Mouse (Mus musculus): Measurements from ENCODE around the gene Dlg2. TPM values are rescaled to one million over a fixed set of nuclear protein-coding genes. Genes with fewer than 3 reads are reported as not detected.

The Dlg2 gene
- polyA plus RNA-seq, 1 experiment from 2014 or later, result 5.1 TPM

- Histone ChIP-seq H3K9ac (replicated peaks; ENCODE audit: low read depth, low read length) (no peak overlapping the region), H3K4me3 (ENCODE audit: low read depth, low read length) (no peak overlapping the region), H3K27ac (ENCODE audit: low read length) (no peak overlapping the region), H3K9me3 (ENCODE audit: control insufficient read depth, low read depth, low read length) (no peaks in the 10 kb centered on the region), H3K4me2 (replicated peaks; ENCODE audit: low read depth, low read length) (no peak overlapping the region), H3K36me3 (ENCODE audit: control insufficient read depth, insufficient read depth, low read length) (no peaks in the 10 kb centered on the region), H3K27me3 (ENCODE audit: control insufficient read depth, insufficient read depth, low read length) (no peaks in the 10 kb centered on the region), H3K4me1 (ENCODE audit: control insufficient read depth, insufficient read depth, low read length) (no peaks in the 10 kb centered on the region; the same call in 1 of the 2 replicates)
- WGBS, result 81% methylated on average over 4 of the region's 4 CpGs
- no peak for ATAC-seq (ENCODE audit: insufficient number of reproducible peaks, insufficient read depth, low FRiP score, low read depth)
Observed at GRCm38 (mm10) chr7:92258148-92258547, 1781.7 kb downstream of the Dlg2 start.

GRCm38 (mm10) chr7:92258701-92259100 lies 1782.2 kb downstream of the Dlg2 start:
- Histone ChIP-seq H3K4me2 (replicated peaks; ENCODE audit: low read depth, low read length) (no peak overlapping the region), H3K9ac (replicated peaks; ENCODE audit: low read depth, low read length) (no peak overlapping the region), H3K36me3 (ENCODE audit: control insufficient read depth, insufficient read depth, low read length) (no peaks in the 10 kb centered on the region), H3K9me3 (ENCODE audit: control insufficient read depth, low read depth, low read length) (no peaks in the 10 kb centered on the region), H3K27me3 (ENCODE audit: control insufficient read depth, insufficient read depth, low read length) (no peaks in the 10 kb centered on the region), H3K4me1 (ENCODE audit: control insufficient read depth, insufficient read depth, low read length) (no peaks in the 10 kb centered on the region; the same call in 1 of the 2 replicates), H3K27ac (ENCODE audit: low read length) (no peak overlapping the region), H3K4me3 (ENCODE audit: low read depth, low read length) (no peak overlapping the region)
- WGBS, result 65% methylated on average over 3 of the region's 3 CpGs
- ATAC-seq (ENCODE audit: insufficient number of reproducible peaks, insufficient read depth, low FRiP score, low read depth), result no peak

DNA sequence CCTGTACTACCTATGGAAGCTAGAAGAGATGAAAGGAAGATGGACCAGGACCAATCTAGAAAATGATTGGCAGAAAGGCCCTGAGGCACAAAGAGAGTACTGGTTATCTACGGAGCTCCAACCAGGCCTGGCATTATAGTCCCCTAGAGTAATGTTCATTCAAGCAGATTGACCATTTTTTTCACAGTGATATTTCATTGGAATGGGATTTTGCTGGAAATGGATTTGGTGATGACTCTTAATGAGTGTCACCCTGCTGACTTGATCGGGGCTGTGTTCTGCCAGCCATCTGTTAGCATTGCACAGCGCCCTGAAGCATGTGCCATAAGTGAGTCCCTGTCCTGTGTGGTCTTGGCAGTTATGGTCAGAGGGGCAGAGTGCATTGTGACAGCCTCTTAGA lies 1787.9 kb downstream of the Dlg2 start:
- Histone ChIP-seq H3K36me3 (ENCODE audit: control insufficient read depth, insufficient read depth, low read length) (no peaks in the 10 kb centered on the region), H3K4me2 (replicated peaks; ENCODE audit: low read depth, low read length) (no peak overlapping the region), H3K4me1 (ENCODE audit: control insufficient read depth, insufficient read depth, low read length) (no peaks in the 10 kb centered on the region), H3K27me3 (ENCODE audit: control insufficient read depth, insufficient read depth, low read length) (no peaks in the 10 kb centered on the region), H3K27ac (ENCODE audit: low read length) (no peak overlapping the region), H3K9me3 (ENCODE audit: control insufficient read depth, low read depth, low read length) (no peaks in the 10 kb centered on the region), H3K9ac (replicated peaks; ENCODE audit: low read depth, low read length) (no peak overlapping the region), H3K4me3 (ENCODE audit: low read depth, low read length) (no peak overlapping the region)
- ATAC-seq (ENCODE audit: insufficient number of reproducible peaks, insufficient read depth, low FRiP score, low read depth), result no peak
- WGBS, result 88% methylated on average over 3 of the region's 3 CpGs

DNA sequence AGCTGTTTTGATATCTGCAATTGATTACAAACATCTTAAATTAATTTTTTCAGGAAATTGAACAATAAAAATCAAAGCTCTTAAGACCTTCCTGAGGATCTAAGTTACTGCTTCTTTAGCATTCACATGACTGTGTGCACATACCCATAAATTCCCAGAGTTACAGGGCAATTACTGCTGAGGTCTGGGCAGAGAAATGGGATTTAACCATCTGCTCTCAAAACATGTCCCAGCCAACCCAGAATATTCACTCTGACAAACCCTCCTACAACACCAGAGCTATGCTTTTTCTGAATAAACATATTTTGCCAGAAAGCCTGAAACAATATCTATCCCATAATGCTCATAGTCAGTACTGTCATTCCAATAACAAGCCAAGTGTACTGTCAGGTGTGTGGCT lies 1788.5 kb downstream of the Dlg2 start:
- H3K9ac ChIP-seq (replicated peaks; ENCODE audit: low read depth, low read length), result no peak overlapping the region
- H3K9me3 ChIP-seq (ENCODE audit: control insufficient read depth, low read depth, low read length), result no peaks in the 10 kb centered on the region
- no peak for ATAC-seq (ENCODE audit: insufficient number of reproducible peaks, insufficient read depth, low FRiP score, low read depth)
- H3K4me3 ChIP-seq (ENCODE audit: low read depth, low read length), result no peak overlapping the region
- H3K4me2 ChIP-seq (replicated peaks; ENCODE audit: low read depth, low read length), result no peak overlapping the region
- no peaks in the 10 kb centered on the region for H3K36me3 ChIP-seq (ENCODE audit: control insufficient read depth, insufficient read depth, low read length)
- no peaks in the 10 kb centered on the region for H3K27me3 ChIP-seq (ENCODE audit: control insufficient read depth, insufficient read depth, low read length)
- no peak overlapping the region for H3K27ac ChIP-seq (ENCODE audit: low read length)
- no peaks in the 10 kb centered on the region for H3K4me1 ChIP-seq (ENCODE audit: control insufficient read depth, insufficient read depth, low read length)

- WGBS, result 70% methylated on average over 4 of the region's 4 CpGs
- Histone ChIP-seq H3K4me3 (ENCODE audit: low read depth, low read length) (no peak overlapping the region), H3K27ac (ENCODE audit: low read length) (no peak overlapping the region), H3K27me3 (ENCODE audit: control insufficient read depth, insufficient read depth, low read length) (no peaks in the 10 kb centered on the region), H3K36me3 (ENCODE audit: control insufficient read depth, insufficient read depth, low read length) (no peaks in the 10 kb centered on the region), H3K9me3 (ENCODE audit: control insufficient read depth, low read depth, low read length) (no peaks in the 10 kb centered on the region), H3K9ac (replicated peaks; ENCODE audit: low read depth, low read length) (no peak overlapping the region), H3K4me2 (replicated peaks; ENCODE audit: low read depth, low read length) (no peak overlapping the region), H3K4me1 (ENCODE audit: control insufficient read depth, insufficient read depth, low read length) (no peaks in the 10 kb centered on the region)
- no peak for ATAC-seq (ENCODE audit: insufficient number of reproducible peaks, insufficient read depth, low FRiP score, low read depth)
Observed at GRCm38 (mm10) chr7:92275353-92275752, 1798.9 kb downstream of the Dlg2 start.

- Histone ChIP-seq H3K27me3 (ENCODE audit: control insufficient read depth, insufficient read depth, low read length) (no peaks in the 10 kb centered on the region), H3K4me1 (ENCODE audit: control insufficient read depth, insufficient read depth, low read length) (no peaks in the 10 kb centered on the region), H3K9ac (replicated peaks; ENCODE audit: low read depth, low read length) (no peak overlapping the region), H3K9me3 (ENCODE audit: control insufficient read depth, low read depth, low read length) (no peaks in the 10 kb centered on the region), H3K27ac (ENCODE audit: low read length) (no peak overlapping the region), H3K4me2 (replicated peaks; ENCODE audit: low read depth, low read length) (no peak overlapping the region), H3K36me3 (ENCODE audit: control insufficient read depth, insufficient read depth, low read length) (no peaks in the 10 kb centered on the region), H3K4me3 (ENCODE audit: low read depth, low read length) (no peak overlapping the region)
- 67% methylated on average over 4 of the region's 4 CpGs for WGBS
- ATAC-seq (ENCODE audit: insufficient number of reproducible peaks, insufficient read depth, low FRiP score, low read depth), result no peak
Observed at GRCm38 (mm10) chr7:92277629-92278028, 1801.2 kb downstream of the Dlg2 start.

- Histone ChIP-seq H3K36me3 (ENCODE audit: control insufficient read depth, insufficient read depth, low read length) (no peaks in the 10 kb centered on the region), H3K27ac (ENCODE audit: low read length) (no peak overlapping the region), H3K4me3 (ENCODE audit: low read depth, low read length) (no peak overlapping the region), H3K4me1 (ENCODE audit: control insufficient read depth, insufficient read depth, low read length) (no peaks in the 10 kb centered on the region), H3K4me2 (replicated peaks; ENCODE audit: low read depth, low read length) (no peak overlapping the region), H3K27me3 (ENCODE audit: control insufficient read depth, insufficient read depth, low read length) (no peaks in the 10 kb centered on the region), H3K9me3 (ENCODE audit: control insufficient read depth, low read depth, low read length) (no peaks in the 10 kb centered on the region), H3K9ac (replicated peaks; ENCODE audit: low read depth, low read length) (no peak overlapping the region)
- ATAC-seq (ENCODE audit: insufficient number of reproducible peaks, insufficient read depth, low FRiP score, low read depth), result no peak
- WGBS, result 23% methylated on average over 7 of the region's 7 CpGs
Observed at GRCm38 (mm10) chr7:92280925-92281324, 1804.5 kb downstream of the Dlg2 start.

DNA sequence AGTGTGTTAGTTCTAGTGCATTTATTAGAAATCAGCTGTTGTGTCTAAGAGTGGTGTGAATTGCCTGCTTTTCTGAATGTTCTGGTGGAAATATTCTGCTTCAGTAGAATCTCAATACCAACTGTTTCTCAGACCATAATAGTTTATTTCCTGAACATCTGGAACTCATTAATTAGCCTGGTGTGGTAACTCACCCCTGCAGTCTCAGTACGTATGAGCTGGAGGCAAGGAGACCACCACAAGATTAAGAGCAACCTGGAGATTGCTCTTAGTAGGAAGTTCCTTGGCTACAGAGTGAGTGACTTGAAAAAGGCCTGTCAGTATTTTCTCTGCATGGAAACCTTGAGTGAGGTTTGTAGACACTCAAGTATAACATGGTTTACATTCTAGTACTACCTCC lies 1810.6 kb downstream of the Dlg2 start:
- 0 out of 2 replicates have a peak, but pooled peaks cover 3% of the 10 kb centered on the region for H3K4me1 ChIP-seq (ENCODE audit: control insufficient read depth, insufficient read depth, low read length)
- no peak for ATAC-seq (ENCODE audit: insufficient number of reproducible peaks, insufficient read depth, low FRiP score, low read depth)
- H3K4me2 ChIP-seq (replicated peaks; ENCODE audit: low read depth, low read length), result no peak overlapping the region
- H3K27ac ChIP-seq (ENCODE audit: low read length), result no peak overlapping the region
- H3K36me3 ChIP-seq (ENCODE audit: control insufficient read depth, insufficient read depth, low read length), result no peaks in the 10 kb centered on the region
- no peak overlapping the region for H3K9ac ChIP-seq (replicated peaks; ENCODE audit: low read depth, low read length)
- no peaks in the 10 kb centered on the region for H3K9me3 ChIP-seq (ENCODE audit: control insufficient read depth, low read depth, low read length)
- H3K27me3 ChIP-seq (ENCODE audit: control insufficient read depth, insufficient read depth, low read length), result no peaks in the 10 kb centered on the region
- no peak overlapping the region for H3K4me3 ChIP-seq (ENCODE audit: low read depth, low read length)
- WGBS, result 11% methylated on average over 1 of the region's 1 CpGs

DNA sequence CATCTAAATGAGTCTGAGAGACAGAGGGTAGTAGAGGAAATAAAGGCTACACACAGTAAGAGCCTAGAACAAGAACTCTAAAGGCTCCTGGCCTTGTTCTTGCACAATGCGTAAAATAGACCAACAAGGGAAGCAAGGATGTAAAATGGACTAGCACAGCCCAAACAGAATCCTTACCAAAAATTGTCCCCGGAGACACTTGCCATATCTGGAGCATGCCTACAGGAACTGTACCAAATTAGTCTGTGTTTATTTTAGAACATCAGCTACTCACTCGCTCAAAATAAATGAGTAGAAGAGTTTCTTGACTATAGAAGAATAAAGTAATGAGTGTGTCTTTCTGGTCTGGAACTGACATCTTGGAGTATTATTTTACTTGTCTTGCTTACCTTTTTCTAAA lies 1812.3 kb downstream of the Dlg2 start:
- Histone ChIP-seq H3K4me3 (ENCODE audit: low read depth, low read length) (no peak overlapping the region), H3K9me3 (ENCODE audit: control insufficient read depth, low read depth, low read length) (no peaks in the 10 kb centered on the region), H3K36me3 (ENCODE audit: control insufficient read depth, insufficient read depth, low read length) (no peaks in the 10 kb centered on the region), H3K4me1 (ENCODE audit: control insufficient read depth, insufficient read depth, low read length) (0 out of 2 replicates have a peak, but pooled peaks cover 3% of the 10 kb centered on the region), H3K27me3 (ENCODE audit: control insufficient read depth, insufficient read depth, low read length) (no peaks in the 10 kb centered on the region), H3K9ac (replicated peaks; ENCODE audit: low read depth, low read length) (no peak overlapping the region), H3K27ac (ENCODE audit: low read length) (no peak overlapping the region), H3K4me2 (replicated peaks; ENCODE audit: low read depth, low read length) (no peak overlapping the region)
- WGBS, result 85% methylated on average over 3 of the region's 3 CpGs
- ATAC-seq (ENCODE audit: insufficient number of reproducible peaks, insufficient read depth, low FRiP score, low read depth), result no peak
